Mouse (Mus musculus): ENCODE data around the gene Cybrd1. TPM values are rescaled to one million over a fixed set of nuclear protein-coding genes. Genes with fewer than 3 reads are reported as not detected.

Cybrd1 gene
- total and polyA plus RNA-seq, 3 experiments: 0.08 to 0.21 TPM; not detected in 1

- no peak overlapping the region for H3K4me3 ChIP-seq (ENCODE audit: control insufficient read depth in 1 of 2, insufficient read depth in 1 of 2, low read depth in 2 of 2, low read length in 2 of 2)
- H3K4me1 ChIP-seq (ENCODE audit: control insufficient read depth in 1 of 2, insufficient read depth in 2 of 2, low read length in 2 of 2): peaks cover 2 to 5% of the 10 kb centered on the region in 2 experiments; a peak in 3 of 4 replicates
- no peak for TF ChIP-seq TCF12 (IDR thresholded peaks at IDR 0.05; ENCODE audit: low read depth, low read length)
- TF ChIP-seq SIN3A (IDR thresholded peaks at IDR 0.05; ENCODE audit: low read length): no peak
- TF ChIP-seq ZNF384 (IDR thresholded peaks at IDR 0.05; ENCODE audit: low read depth, low read length): no peak
- TF ChIP-seq CHD1 (IDR thresholded peaks at IDR 0.05; ENCODE audit: low read depth, low read length): no peak
- no peak for TF ChIP-seq TBP (IDR thresholded peaks at IDR 0.05; ENCODE audit: low read depth, low read length)
- TF ChIP-seq CTCF (IDR thresholded peaks at IDR 0.05 in 2 of 3, conservative IDR thresholded peaks at IDR 0.05 in 1 of 3; ENCODE audit: control insufficient read depth in 1 of 3, insufficient read depth in 1 of 3, low read depth in 2 of 3, low read length in 3 of 3, poor library complexity in 1 of 3, severe bottlenecking in 1 of 3): no peak
- no peak for TF ChIP-seq UBTF (IDR thresholded peaks at IDR 0.05; ENCODE audit: borderline replicate concordance, insufficient read depth, low read depth, low read length)
- no peak for TF ChIP-seq NRF1 (IDR thresholded peaks at IDR 0.05; ENCODE audit: insufficient read depth, low read depth, low read length, poor library complexity, severe bottlenecking)
- TF ChIP-seq ELF1 (IDR thresholded peaks at IDR 0.05; ENCODE audit: low read depth, low read length): no peak
- TF ChIP-seq SMC3 (IDR thresholded peaks at IDR 0.05; ENCODE audit: low read depth, low read length): no peak
- no peak for TF ChIP-seq MAZ (IDR thresholded peaks at IDR 0.05; ENCODE audit: low read depth, low read length)
- TF ChIP-seq NELFE (IDR thresholded peaks at IDR 0.05; ENCODE audit: low read depth, low read length): no peak
- no peak for TF ChIP-seq POLR2AphosphoS5 (IDR thresholded peaks at IDR 0.05; ENCODE audit: borderline replicate concordance, low read depth, low read length)
- no peak for TF ChIP-seq KAT2A (conservative IDR thresholded peaks at IDR 0.05; ENCODE audit: low read depth, low read length)
- TF ChIP-seq MYB (IDR thresholded peaks at IDR 0.05; ENCODE audit: low read depth, low read length): no peak
- no peak for TF ChIP-seq E2F4 (IDR thresholded peaks at IDR 0.05; ENCODE audit: borderline replicate concordance, low read depth, low read length)
- TF ChIP-seq ZC3H11A (IDR thresholded peaks at IDR 0.05; ENCODE audit: low read depth, low read length): no peak
- TF ChIP-seq TAL1 (IDR thresholded peaks at IDR 0.05; ENCODE audit: low read length): no peak
- no peak for TF ChIP-seq MAFK (IDR thresholded peaks at IDR 0.05; ENCODE audit: borderline replicate concordance, low read depth, low read length)
- H3K36me3 ChIP-seq (ENCODE audit: control insufficient read depth in 1 of 2, insufficient read depth in 2 of 2, low read length in 2 of 2): peaks cover 0 to 6% of the 10 kb centered on the region in 2 experiments; a peak in 2 of 4 replicates
- H3K9ac ChIP-seq (ENCODE audit: control insufficient read depth, low read depth, low read length, poor library complexity, severe bottlenecking): no peak overlapping the region
- H3K9me3 ChIP-seq (replicated peaks; ENCODE audit: insufficient read depth, low read length): no peaks in the 10 kb centered on the region
- DNase-seq (ENCODE audit: low read depth, low spot score): no peak
- no peak overlapping the region for H3K27ac ChIP-seq (ENCODE audit: control insufficient read depth, low read depth, low read length)
- no peaks in the 10 kb centered on the region for H3K79me2 ChIP-seq (ENCODE audit: control insufficient read depth, insufficient read depth, low read length, poor library complexity)
- no peaks in the 10 kb centered on the region for H3K27me3 ChIP-seq (ENCODE audit: control insufficient read depth in 1 of 2, insufficient read depth in 2 of 2, low read length in 2 of 2)
These were observed 9.2 kb upstream of the Cybrd1 start for GRCm38 (mm10) chr2:71108541-71108940.

GRCm38 (mm10) chr2:71113489-71114171, 4.1 kb upstream of the Cybrd1 start:
- no peaks in the 10 kb centered on the region for H3K27me3 ChIP-seq (ENCODE audit: control insufficient read depth in 1 of 2, insufficient read depth in 2 of 2, low read length in 2 of 2)
- no peaks in the 10 kb centered on the region for H3K36me3 ChIP-seq (ENCODE audit: control insufficient read depth in 1 of 2, insufficient read depth in 2 of 2, low read length in 2 of 2)
- H3K9me3 ChIP-seq (replicated peaks; ENCODE audit: insufficient read depth, low read length): no peaks in the 10 kb centered on the region
- no peaks in the 10 kb centered on the region for H3K4me1 ChIP-seq (ENCODE audit: control insufficient read depth in 1 of 2, insufficient read depth in 2 of 2, low read length in 2 of 2)
- no peak for DNase-seq (ENCODE audit: low read depth, low spot score)
- H3K27ac ChIP-seq (ENCODE audit: control insufficient read depth, low read depth, low read length): no peak overlapping the region
- H3K79me2 ChIP-seq (ENCODE audit: control insufficient read depth, insufficient read depth, low read length, poor library complexity): no peaks in the 10 kb centered on the region
- H3K4me3 ChIP-seq (ENCODE audit: control insufficient read depth in 1 of 2, insufficient read depth in 1 of 2, low read depth in 2 of 2, low read length in 2 of 2): no peak overlapping the region
- H3K9ac ChIP-seq (ENCODE audit: control insufficient read depth, low read depth, low read length, poor library complexity, severe bottlenecking): no peak overlapping the region
- TF ChIP-seq BHLHE40 (IDR thresholded peaks at IDR 0.05; ENCODE audit: borderline replicate concordance, low read depth, low read length) (no peak), TAL1 (IDR thresholded peaks at IDR 0.05; ENCODE audit: low read length) (no peak), NRF1 (IDR thresholded peaks at IDR 0.05; ENCODE audit: insufficient read depth, low read depth, low read length, poor library complexity, severe bottlenecking) (no peak), UBTF (IDR thresholded peaks at IDR 0.05; ENCODE audit: borderline replicate concordance, insufficient read depth, low read depth, low read length) (no peak), MXI1 (IDR thresholded peaks at IDR 0.05; ENCODE audit: low read depth, low read length) (no peak), CHD1 (IDR thresholded peaks at IDR 0.05; ENCODE audit: low read depth, low read length) (no peak), RAD21 (IDR thresholded peaks at IDR 0.05; ENCODE audit: low read depth, low read length) (no peak), SIN3A (IDR thresholded peaks at IDR 0.05; ENCODE audit: low read length) (no peak)
